Mouse (Mus musculus): ENCODE results near the gene Dgcr8.

DNA sequence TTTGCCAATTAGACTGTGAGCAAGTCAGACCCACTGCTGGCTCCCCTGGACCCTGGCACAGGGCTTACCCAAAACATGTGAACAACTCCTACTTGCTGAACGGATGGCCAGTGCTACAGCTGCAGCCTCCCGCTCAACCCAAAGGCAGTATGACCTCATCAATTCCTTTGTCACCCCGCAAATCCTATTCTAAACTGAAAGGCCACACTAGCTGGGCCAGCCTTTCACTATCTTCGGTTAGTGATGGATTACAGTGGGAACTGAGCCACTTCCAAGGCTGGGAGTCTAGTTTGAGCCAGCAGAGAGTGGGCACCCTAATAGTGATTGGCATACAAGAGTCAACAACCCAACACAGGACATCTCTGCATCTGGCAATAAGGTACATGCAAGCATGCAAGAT, 880 bp downstream of the Dgcr8 start:
- no peak for TF ChIP-seq MAFK (IDR thresholded peaks at IDR 0.05; ENCODE audit: insufficient read depth, low read depth, low read length)
- TF ChIP-seq ZC3H11A (IDR thresholded peaks at IDR 0.05; ENCODE audit: borderline replicate concordance, low read depth, low read length) = no peak
- TF ChIP-seq CHD2 (IDR thresholded peaks at IDR 0.05; ENCODE audit: low read depth, low read length) = no peak
- TF ChIP-seq HCFC1 (IDR thresholded peaks at IDR 0.05; ENCODE audit: borderline replicate concordance, insufficient read depth, low read length) = no peak
- no peak for TF ChIP-seq ZNF384 (IDR thresholded peaks at IDR 0.05; ENCODE audit: low read depth, low read length)

Data from ES-E14 (cell line).